Mouse (Mus musculus) embryonic facial prominence, embryonic 15.5 days (tissue): ENCODE measurements around the gene Taar2. TPM values are rescaled to one million over a fixed set of nuclear protein-coding genes. Genes with fewer than 3 reads are reported as not detected.

Source experiments
- ATAC-seq: fragments of 200-750 bp; cut with Nextera tagmentation; 2 replicates; pipeline ENCODE4 v1.8.0; 2017; ENCODE audit warnings: low read depth, moderate TSS enrichment; ENCODE audit not compliant: insufficient number of reproducible peaks, low FRiP score, low TSS enrichment
- H3K27ac ChIP-seq: fragments of 300-500 bp; sonication (generic); replicated peaks from 2 replicates; pipeline ENCODE4 v1.5.1; 2015; ENCODE audit warnings: mild to moderate bottlenecking, inconsistent platforms
- H3K27me3 ChIP-seq: fragments of 300-500 bp; sonication (generic); 2 replicates; pipeline ENCODE4 v1.6.1; 2015; ENCODE audit warnings: inconsistent platforms
- H3K36me3 ChIP-seq: fragments of 300-500 bp; sonication (generic); 2 replicates; pipeline ENCODE4 v1.6.1; 2015; ENCODE audit warnings: mild to moderate bottlenecking, inconsistent platforms
- H3K4me1 ChIP-seq: fragments of 300-500 bp; sonication (generic); 2 replicates; pipeline ENCODE4 v1.6.1; 2015; ENCODE audit warnings: inconsistent platforms
- H3K4me2 ChIP-seq: fragments of 300-500 bp; sonication (generic); replicated peaks from 2 replicates; pipeline ENCODE4 v1.6.1; 2015; ENCODE audit warnings: mild to moderate bottlenecking, inconsistent platforms
- H3K4me3 ChIP-seq: fragments of 300-500 bp; sonication (generic); replicated peaks from 2 replicates; pipeline ENCODE4 v1.5.1; 2015; ENCODE audit warnings: mild to moderate bottlenecking, inconsistent platforms
- H3K9ac ChIP-seq: fragments of 300-500 bp; sonication (generic); 2 replicates; pipeline ENCODE4 v1.6.1; 2015; ENCODE audit warnings: inconsistent platforms
- H3K9me3 ChIP-seq: fragments of 300-500 bp; sonication (generic); replicated peaks from 2 replicates; pipeline ENCODE4 v1.6.1; 2016; ENCODE audit warnings: inconsistent platforms
- WGBS: fragments of 180-500 bp; shearing (Covaris S2); methylation state at CpG from one replicate; pipeline ENCODE4 v1.1.7; 2015; 5-methylcytosine and 5-hydroxymethylcytosine counted together
- polyA plus RNA-seq: library from polyadenylated mRNA; unstranded; fragments of >200 nt; fragmentation: Nextera tagmentation; extraction: Ambion mirVana; gene quantifications from 2 replicates; pipeline ENCODE4 v1.2.1, GENCODE M21; 2015

Taar2 gene
- 0.50 and 0.75 TPM in 2 replicates for polyA plus RNA-seq

DNA sequence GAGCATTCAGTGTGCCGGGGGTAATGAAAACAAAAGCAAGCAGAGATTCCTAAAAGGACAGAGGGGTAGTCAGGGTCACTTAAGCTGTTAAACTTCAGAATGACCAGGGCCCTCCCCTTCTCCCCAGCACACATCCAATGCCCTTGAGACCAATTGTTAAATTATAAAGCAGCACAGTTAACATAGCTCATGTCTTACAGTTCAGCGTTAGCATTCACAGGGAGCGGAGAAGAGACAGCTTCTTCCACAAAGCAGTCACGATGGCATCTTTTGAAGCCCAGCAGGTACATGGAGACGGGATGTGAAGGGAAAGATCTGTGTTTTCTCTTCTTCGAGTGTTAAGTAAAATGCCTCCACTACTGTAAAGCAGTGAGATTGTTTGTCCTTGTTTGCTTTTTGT is at the start of gene Taar2:
Gene Taar2 (plus strand): TSS at position 261 of the 400 bp plus-strand sequence.
- no peak within 1 kb of the TSS for H3K9ac ChIP-seq
- no peak for ATAC-seq
- no peak within 1 kb of the TSS for H3K4me2 ChIP-seq
- H3K27ac ChIP-seq, result no peak within 1 kb of the TSS
- H3K36me3 ChIP-seq, result no peaks in the 10 kb centered on the region
- WGBS, result 63% methylated on average over 6 of the region's 6 CpGs
- no peaks in the 10 kb centered on the region for H3K9me3 ChIP-seq
- no peaks in the 10 kb centered on the region for H3K27me3 ChIP-seq
- no peaks in the 10 kb centered on the region for H3K4me1 ChIP-seq
- H3K4me3 ChIP-seq, result no peak within 1 kb of the TSS

DNA sequence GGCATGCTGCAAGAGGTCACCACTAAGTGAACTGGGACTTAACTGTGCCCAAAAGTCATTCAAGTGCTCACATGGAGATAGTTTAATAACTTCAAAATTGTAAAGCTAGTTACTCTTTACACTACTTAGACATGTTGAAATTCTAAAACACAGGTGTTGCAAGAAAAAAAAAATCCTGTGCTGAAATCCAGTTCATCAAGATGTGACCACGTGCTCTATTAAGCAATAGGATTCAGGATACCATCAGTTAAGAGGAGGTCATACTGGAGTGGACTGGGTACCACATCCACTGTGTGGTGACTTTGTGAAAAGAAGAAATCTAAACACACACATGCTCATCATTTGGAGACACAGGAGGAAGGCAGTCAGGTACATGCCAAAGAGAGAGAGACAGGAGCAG is 45.4 kb upstream of the Taar2 start:
- no peak overlapping the region for H3K4me3 ChIP-seq
- no peak for ATAC-seq
- H3K9ac ChIP-seq, result no peak overlapping the region
- no peak overlapping the region for H3K4me2 ChIP-seq
- H3K27me3 ChIP-seq, result no peaks in the 10 kb centered on the region
- H3K36me3 ChIP-seq, result no peaks in the 10 kb centered on the region
- no peaks in the 10 kb centered on the region for H3K9me3 ChIP-seq
- H3K27ac ChIP-seq, result no peak overlapping the region
- peaks cover 10% of the 10 kb centered on the region; the same call in 1 of the 2 replicates for H3K4me1 ChIP-seq
- WGBS, result 85% methylated on average over 1 of the region's 1 CpGs

DNA sequence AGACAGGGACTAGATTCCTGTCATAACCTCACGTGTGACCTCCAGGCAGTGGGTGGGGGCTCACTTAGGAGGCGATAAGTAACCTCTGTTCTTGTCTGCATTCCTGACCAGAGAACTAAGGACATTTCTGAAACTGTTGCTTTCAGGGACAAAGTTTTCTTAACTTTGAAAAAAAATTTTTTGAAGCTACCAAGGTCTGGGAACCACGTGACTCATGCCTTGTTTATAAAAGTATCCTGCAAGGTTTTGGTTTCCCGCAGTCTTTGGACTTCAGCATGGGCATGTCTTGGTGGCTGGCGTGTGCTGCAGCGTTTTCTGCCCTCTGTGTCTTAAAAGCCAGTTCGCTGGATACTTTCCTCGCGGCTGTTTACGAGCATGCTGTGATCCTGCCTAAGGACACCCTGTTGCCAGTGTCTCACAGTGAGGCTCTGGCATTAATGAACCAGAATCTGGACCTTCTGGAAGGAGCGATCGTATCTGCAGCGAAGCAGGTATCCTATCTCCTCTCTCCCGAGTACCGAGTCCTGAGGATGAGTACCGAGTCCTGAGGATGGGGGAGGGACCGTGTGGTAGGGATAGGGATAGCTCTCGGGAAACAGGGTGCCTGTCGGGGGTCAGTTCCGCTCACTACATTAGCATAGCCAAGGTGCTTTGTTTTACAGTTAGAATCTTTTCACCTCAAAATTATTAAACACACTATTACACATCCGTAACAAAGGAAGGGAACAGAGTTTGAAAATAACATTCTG is 43.6 kb upstream of the Taar2 start, which contains the start of gene Vnn1:
Gene Vnn1 (plus strand): TSS at position 88 of the 749 bp plus-strand sequence.
- H3K27me3 ChIP-seq, result no peaks in the 10 kb centered on the region
- ATAC-seq, result no peak
- H3K9me3 ChIP-seq, result no peaks in the 10 kb centered on the region
- peak within 1 kb of the TSS; percentile 49 for H3K4me2 ChIP-seq
- no peaks in the 10 kb centered on the region for H3K36me3 ChIP-seq
- 28% methylated on average over 21 of the region's 21 CpGs for WGBS
- H3K4me3 ChIP-seq, result peak within 1 kb of the TSS; percentile 30
- peaks cover 10% of the 10 kb centered on the region; the same call in 1 of the 2 replicates for H3K4me1 ChIP-seq
- H3K9ac ChIP-seq, result no peak within 1 kb of the TSS
- no peak within 1 kb of the TSS for H3K27ac ChIP-seq

DNA sequence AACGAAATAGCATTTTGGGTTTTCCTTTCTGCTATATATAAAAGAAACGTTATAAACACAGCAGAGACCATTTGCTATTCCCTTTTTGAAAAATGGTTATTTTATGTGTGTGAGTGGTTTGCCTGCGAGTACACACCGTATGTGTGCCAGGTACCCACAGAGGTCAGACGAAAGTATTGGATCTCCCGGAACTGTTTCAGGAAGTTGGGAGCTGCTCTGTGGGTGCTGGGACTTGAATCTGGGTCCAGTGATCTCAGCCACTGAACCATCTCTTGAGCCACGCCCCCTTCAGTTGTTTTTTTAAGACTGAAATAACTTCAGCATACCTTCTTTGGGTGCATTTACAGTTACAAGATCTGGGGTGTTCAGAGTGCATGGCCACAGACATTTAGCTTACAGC is 43.0 kb upstream of the Taar2 start:
- H3K9me3 ChIP-seq, result no peaks in the 10 kb centered on the region
- H3K4me1 ChIP-seq, result peaks cover 10% of the 10 kb centered on the region; the same call in 1 of the 2 replicates
- no peaks in the 10 kb centered on the region for H3K27me3 ChIP-seq
- no peak overlapping the region for H3K4me2 ChIP-seq
- H3K4me3 ChIP-seq, result no peak overlapping the region
- H3K9ac ChIP-seq, result no peak overlapping the region
- 72% methylated on average over 7 of the region's 7 CpGs for WGBS
- no peak overlapping the region for H3K27ac ChIP-seq
- H3K36me3 ChIP-seq, result no peaks in the 10 kb centered on the region
- ATAC-seq, result no peak

DNA sequence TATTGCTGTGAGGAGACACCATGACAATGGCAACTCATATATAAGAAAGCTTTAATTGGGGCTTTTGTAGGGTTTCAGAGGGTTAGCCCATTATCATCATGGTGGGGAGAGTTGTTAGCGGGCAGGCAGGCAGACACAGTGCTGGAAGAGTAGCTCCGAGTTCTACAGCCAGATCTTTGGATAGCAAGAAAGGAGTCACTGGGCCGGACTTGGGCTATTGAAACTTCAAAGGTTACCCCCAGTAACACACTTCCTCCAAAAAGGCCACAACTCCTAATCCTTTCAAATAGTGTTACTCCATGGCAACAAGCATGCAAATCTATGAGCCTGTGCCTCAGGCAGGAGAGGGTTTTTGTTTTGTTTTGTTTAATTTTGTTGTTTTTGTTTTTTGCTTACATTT is 37.3 kb upstream of the Taar2 start:
- Histone ChIP-seq H3K4me3 (no peak overlapping the region), H3K27me3 (no peaks in the 10 kb centered on the region), H3K27ac (no peak overlapping the region), H3K9me3 (no peaks in the 10 kb centered on the region), H3K4me1 (no peaks in the 10 kb centered on the region), H3K4me2 (no peak overlapping the region), H3K36me3 (no peaks in the 10 kb centered on the region), H3K9ac (no peak overlapping the region)
- WGBS, result 84% methylated on average over 3 of the region's 3 CpGs
- ATAC-seq, result no peak

DNA sequence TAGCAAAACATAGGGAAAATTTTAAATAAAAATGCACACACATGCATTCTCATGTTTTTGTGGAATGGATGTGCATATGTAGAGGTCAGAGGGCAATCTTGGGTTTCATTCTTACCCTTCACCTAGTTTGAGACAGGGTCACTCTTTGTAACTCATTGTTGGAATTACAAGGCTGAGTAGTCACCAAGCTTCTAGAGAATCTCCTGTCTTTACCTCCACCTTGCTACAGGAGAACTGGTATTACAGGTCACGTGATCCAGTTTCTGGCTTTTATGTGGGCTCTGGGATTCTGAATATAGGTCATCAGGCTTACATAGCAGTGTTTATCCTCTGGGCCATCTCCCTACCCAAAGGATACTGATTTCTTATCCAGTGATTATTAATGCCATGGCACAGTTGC is 32.7 kb upstream of the Taar2 start:
- WGBS, result 82% methylated on average over 1 of the region's 1 CpGs

DNA sequence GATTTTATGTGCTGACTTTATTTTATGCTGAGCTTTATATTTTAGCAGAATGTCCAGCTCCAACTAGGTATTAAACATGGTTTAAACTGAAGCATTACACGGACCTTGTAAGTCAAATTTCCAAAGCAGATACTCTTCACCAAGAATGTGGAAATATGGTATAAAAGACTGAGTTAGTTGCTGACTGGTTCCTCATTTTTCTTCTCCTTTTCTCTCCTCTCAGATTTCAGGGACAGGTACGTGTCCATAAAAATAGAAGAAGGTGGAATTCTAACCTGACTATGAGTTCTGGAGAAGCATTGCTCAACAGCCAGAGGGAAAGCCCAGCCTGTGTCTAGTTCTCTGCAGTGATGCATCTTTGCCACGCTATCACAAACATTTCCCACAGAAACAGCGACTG is 18.3 kb upstream of the Taar2 start, which contains the start of gene Taar1:
Gene Taar1 (plus strand): TSS at position 301 of the 400 bp plus-strand sequence.
- ATAC-seq, result no peak
- no peaks in the 10 kb centered on the region for H3K27me3 ChIP-seq
- H3K4me3 ChIP-seq, result no peak within 1 kb of the TSS
- 83% methylated on average over 4 of the region's 4 CpGs for WGBS
- H3K9me3 ChIP-seq, result no peaks in the 10 kb centered on the region
- no peaks in the 10 kb centered on the region for H3K4me1 ChIP-seq
- H3K27ac ChIP-seq, result no peak within 1 kb of the TSS
- H3K9ac ChIP-seq, result no peak within 1 kb of the TSS
- no peak within 1 kb of the TSS for H3K4me2 ChIP-seq
- no peaks in the 10 kb centered on the region for H3K36me3 ChIP-seq

More for the DNA sequence above, 32.7 kb upstream of the Taar2 start:
- Histone ChIP-seq H3K4me2 (no peak overlapping the region), H3K27me3 (no peaks in the 10 kb centered on the region), H3K9me3 (no peaks in the 10 kb centered on the region), H3K9ac (no peak overlapping the region), H3K36me3 (no peaks in the 10 kb centered on the region), H3K27ac (no peak overlapping the region), H3K4me3 (no peak overlapping the region), H3K4me1 (no peaks in the 10 kb centered on the region)
- no peak for ATAC-seq

DNA sequence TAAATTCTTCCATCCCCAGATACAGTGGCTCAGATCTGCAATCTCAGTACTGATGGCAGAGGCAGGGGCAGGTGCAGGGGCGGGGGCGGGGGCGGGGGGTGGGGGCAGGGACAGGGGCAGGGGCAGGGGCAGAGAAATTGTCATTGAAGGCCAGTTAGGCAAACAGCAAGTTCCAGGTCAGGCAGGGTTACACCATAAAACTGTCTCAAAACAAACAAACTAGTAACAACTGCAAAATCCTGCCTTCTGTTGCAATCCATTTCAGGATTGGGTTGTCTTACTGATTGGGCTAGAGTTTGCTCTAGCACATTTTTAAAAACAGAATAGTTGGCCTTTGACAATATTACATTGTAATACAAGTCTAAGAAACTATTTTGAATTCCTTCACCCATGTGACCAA is 15.9 kb upstream of the Taar2 start:
- 79% methylated on average over 3 of the region's 3 CpGs for WGBS
- Histone ChIP-seq H3K4me3 (no peak overlapping the region), H3K4me2 (no peak overlapping the region), H3K9ac (no peak overlapping the region), H3K36me3 (no peaks in the 10 kb centered on the region), H3K9me3 (no peaks in the 10 kb centered on the region), H3K27me3 (no peaks in the 10 kb centered on the region), H3K4me1 (no peaks in the 10 kb centered on the region), H3K27ac (no peak overlapping the region)
- ATAC-seq, result no peak

DNA sequence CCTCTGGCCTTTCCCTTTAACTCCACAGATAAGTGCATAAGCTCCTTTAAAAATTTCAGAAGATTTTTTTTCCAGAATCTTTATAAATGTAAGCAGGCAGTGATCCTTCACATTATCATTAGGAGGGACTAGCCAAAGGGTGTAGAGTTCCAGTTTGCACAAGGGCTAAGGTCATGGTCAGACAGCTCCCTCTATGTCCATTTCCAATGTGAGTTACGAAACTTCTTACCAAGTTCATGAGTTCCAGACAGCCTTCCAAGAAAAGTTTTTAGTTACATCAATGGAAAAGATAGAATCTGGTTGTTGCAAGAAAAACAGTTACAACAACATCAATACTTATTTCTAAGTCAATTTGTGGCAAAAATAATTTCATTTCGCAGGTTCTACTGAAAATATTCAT is 14.4 kb upstream of the Taar2 start:
- no peaks in the 10 kb centered on the region for H3K36me3 ChIP-seq
- H3K9ac ChIP-seq, result no peak overlapping the region
- no peak overlapping the region for H3K27ac ChIP-seq
- no peaks in the 10 kb centered on the region for H3K4me1 ChIP-seq
- no peaks in the 10 kb centered on the region for H3K9me3 ChIP-seq
- no peak overlapping the region for H3K4me2 ChIP-seq
- H3K4me3 ChIP-seq, result no peak overlapping the region
- no peaks in the 10 kb centered on the region for H3K27me3 ChIP-seq
- no peak for ATAC-seq
- WGBS, result 79% methylated on average over 2 of the region's 2 CpGs

DNA sequence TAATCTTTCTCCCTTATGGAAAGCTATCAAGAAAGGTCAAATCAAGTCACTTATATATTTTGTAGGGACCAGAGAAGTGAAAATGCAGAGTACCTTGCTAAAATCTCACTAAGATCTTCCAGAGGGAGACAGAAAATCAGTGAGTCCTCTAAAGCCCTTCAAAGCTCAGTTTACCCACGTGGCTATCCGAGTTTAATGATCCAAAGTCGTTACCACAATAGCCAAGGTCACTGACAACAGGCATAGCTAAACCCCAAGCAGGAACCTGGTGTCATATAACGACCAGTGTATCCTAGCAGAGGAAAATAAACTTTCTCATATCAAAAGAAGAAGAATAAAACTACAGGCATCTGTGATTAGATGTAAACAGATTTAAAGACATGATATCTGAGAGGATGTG is 759 bp upstream of the Taar2 start:
- Histone ChIP-seq H3K36me3 (no peaks in the 10 kb centered on the region), H3K9ac (no peak overlapping the region), H3K27me3 (no peaks in the 10 kb centered on the region), H3K4me3 (no peak overlapping the region), H3K4me2 (no peak overlapping the region), H3K4me1 (no peaks in the 10 kb centered on the region), H3K27ac (no peak overlapping the region), H3K9me3 (no peaks in the 10 kb centered on the region)
- 35% methylated on average over 4 of the region's 4 CpGs for WGBS
- no peak for ATAC-seq

DNA sequence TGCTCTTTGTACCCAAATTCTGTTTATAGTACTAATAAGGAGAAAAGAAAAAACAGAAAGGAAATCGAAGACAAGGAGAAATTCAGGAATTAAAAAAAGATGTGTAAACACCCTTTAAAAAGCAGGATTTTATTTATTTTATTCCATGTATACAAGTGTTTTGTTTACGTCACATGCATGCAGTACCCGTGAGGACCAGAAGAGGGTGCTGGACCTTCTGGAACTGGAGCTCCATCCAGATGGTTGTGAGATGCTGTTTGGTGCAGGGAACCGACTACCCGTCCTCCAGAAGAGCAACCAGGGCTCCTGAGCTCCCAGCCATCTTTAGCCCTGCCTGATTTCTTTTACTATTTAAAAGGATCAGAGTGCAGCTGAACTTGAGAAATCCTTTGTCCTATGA is 4.1 kb downstream of the Taar2 start:
- no peak overlapping the region for H3K27ac ChIP-seq
- no peaks in the 10 kb centered on the region for H3K4me1 ChIP-seq
- no peaks in the 10 kb centered on the region for H3K27me3 ChIP-seq
- no peak for ATAC-seq
- no peak overlapping the region for H3K4me2 ChIP-seq
- H3K4me3 ChIP-seq, result no peak overlapping the region
- WGBS, result 66% methylated on average over 5 of the region's 5 CpGs
- no peaks in the 10 kb centered on the region for H3K36me3 ChIP-seq
- no peaks in the 10 kb centered on the region for H3K9me3 ChIP-seq
- no peak overlapping the region for H3K9ac ChIP-seq

DNA sequence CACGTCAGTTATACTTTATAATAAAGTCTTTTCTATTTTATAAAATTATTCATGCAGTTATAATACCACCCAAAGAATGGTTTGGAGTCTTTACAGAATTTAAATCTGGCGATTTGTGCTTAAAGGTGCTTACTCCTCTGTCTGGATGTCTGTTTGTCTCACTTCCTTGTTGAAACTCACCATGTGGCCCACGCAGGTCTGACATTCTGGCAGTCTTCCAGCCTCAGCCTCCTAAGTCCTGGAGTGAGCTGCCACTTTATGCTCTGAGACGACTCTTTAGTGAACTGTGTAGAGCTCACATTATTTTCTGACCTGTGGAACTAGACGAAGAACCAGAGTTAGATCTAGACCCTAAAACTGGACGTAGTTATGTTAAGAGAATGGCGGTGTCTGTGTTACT is 9.7 kb downstream of the Taar2 start:
- Histone ChIP-seq H3K4me2 (no peak overlapping the region), H3K9ac (no peak overlapping the region), H3K4me3 (no peak overlapping the region), H3K27me3 (no peaks in the 10 kb centered on the region), H3K4me1 (no peaks in the 10 kb centered on the region), H3K36me3 (no peaks in the 10 kb centered on the region), H3K27ac (no peak overlapping the region), H3K9me3 (no peaks in the 10 kb centered on the region)
- WGBS, result 64% methylated on average over 7 of the region's 7 CpGs
- no peak for ATAC-seq
